Mouse (Mus musculus) heart, adult 8-10 months (tissue): ENCODE data around the gene Gm10959. TPM values are rescaled to one million over a fixed set of nuclear protein-coding genes. Genes with fewer than 3 reads are reported as not detected.
A peak's percentile ranks its signal among the peaks of the same experiment; 100 is the strongest.

Experiments
- DNase-seq: peaks from one replicate; pipeline ENCODE4 v3.0.0; 2022; ENCODE audit warnings: low spot score
- total RNA-seq, 4 experiments: library from RNA; stranded (reverse); gene quantifications; 2 replicates each; pipeline ENCODE4 v1.2.4; 2022

Gene Gm10959
- total RNA-seq, 4 experiments from 2014 or later: not detected

DNA sequence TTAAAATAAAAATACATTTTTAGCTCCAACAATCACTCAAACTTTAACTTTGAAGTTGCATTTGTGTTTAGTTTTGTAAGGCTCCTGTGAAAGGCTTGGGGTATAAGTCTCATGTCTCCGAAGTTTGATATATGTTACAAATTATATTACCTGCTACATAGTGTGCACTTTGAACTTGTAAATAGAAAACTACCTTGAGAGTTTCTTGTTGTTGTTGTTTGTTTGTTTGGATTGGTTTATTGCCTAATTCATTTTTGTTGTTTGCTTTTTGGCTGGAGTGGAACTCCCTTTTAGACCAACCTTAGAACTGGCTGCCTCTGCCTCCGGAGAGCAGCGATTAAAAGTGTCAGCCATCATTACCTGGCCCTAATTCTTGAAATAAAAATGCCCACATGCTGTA is 24.4 kb downstream of the Gm10959 start, which contains the start of gene Fabp2:
Fabp2 (plus strand) TSS at position 301 of the 400 bp plus-strand sequence.
- DNase-seq: no peak

- peak; percentile 0 for DNase-seq
Observed at GRCm38 (mm10) chr3:122888371-122888819, 30.8 kb downstream of the Gm10959 start.

DNA sequence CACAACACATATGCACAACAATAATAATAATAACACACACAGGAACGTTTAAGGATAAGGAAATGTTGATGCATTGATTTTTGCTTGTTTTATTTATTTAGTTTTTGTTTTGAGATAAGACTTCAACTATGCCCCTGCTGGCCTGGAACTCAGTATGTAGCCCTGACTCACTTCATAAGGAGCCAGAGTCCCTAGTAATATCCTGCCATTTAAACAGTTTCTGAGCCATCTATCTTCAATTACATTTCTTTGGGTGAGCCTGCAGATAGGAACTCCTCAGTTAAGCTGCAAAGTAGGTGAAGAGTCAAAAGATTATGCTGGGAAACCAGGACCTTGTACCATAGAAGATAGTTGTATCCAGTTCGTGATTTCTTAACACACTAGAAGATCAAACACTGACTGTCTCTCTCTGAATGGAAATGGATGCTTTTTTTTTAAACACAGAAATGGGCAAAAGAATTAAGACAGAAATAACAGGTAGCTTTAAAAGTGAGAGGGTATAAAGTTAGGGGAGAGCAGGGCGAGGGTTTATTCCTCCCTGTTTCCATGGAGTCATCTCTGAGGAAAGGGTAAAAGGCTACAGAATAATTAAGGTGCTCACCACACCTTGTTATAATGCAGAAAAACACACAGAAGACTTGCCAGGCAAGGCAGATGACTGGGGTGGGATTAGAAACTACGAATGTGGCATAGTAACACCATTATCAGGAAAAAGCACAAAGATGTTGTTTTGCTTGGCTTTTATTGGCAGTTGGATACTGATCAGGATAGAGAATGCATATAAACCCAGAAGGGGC is 31.5 kb downstream of the Gm10959 start:
- no peak for DNase-seq

- no peak for DNase-seq
Observed at GRCm38 (mm10) chr3:122878705-122879315, 40.4 kb downstream of the Gm10959 start.

GRCm38 (mm10) chr3:122877543-122877942 is 41.6 kb downstream of the Gm10959 start:
- DNase-seq: no peak

- no peak for DNase-seq
Observed at GRCm38 (mm10) chr3:122876870-122877269, 42.3 kb downstream of the Gm10959 start.

DNA sequence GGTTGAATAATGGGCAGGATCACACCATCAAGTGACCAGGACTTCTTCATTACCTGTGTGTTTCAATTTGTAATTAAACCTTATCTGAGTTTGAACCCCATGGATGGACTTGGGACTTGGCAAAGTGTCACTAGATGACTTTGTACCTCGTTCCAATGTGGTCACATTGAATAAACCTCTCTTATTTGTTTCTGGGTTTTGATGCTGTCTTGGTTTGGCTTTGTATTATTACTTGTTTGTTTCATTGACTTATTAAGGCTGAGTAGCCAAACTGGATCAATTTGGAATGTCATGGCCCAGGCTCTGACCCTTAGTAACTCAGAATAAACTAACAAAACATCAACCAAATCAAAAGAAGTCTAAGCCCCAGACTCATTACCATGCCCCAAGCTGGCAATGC is 47.6 kb downstream of the Gm10959 start:
- no peak for DNase-seq

GRCm38 (mm10) chr3:122868270-122868669 is 50.9 kb downstream of the Gm10959 start:
- no peak for DNase-seq

DNA sequence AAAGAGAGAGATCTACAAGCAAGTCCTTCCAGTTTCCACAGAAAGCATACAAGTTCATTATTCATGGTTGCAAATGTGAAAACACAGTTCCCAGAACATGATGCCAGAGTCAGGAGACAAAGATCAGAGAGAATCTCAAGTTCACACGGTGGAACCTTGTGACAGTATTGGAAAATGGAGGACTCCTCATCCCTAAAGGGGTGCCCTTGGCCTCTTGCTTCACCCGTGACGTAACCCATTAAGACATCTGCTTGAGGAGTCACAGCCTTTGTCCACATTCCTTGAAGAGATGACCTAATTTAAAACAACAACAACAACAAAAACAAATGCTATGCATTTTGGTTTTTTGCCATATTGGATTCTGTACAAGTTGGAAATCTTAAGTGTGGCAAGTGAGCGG is 54.1 kb downstream of the Gm10959 start:
- DNase-seq: no peak

Other genes with a start within 250 kb of the Gm10959 start
- gene Pde5a, start 190.4 kb downstream of the Gm10959 start, total RNA-seq: 1 to 10 TPM; 2.9 to 4.4 (median 3.6) TPM
- not detected for gene Fabp2, start 24.3 kb downstream of the Gm10959 start, total RNA-seq
- gene 1810037I17Rik, start 4.8 kb upstream of the Gm10959 start, total RNA-seq: 10 to 100 TPM; 75.6 to 96.5 (median 88.1) TPM
- 10 to 100 TPM in 3 of 4 experiments, 1 to 10 TPM in 1; 7.7 to 13.3 (median 11.3) TPM for gene Usp53, start 65.2 kb upstream of the Gm10959 start, total RNA-seq
- gene Myoz2, start 115.7 kb upstream of the Gm10959 start, total RNA-seq: 1,000 to 10,000 TPM; 1,494 to 1,679 (median 1,556) TPM